Mouse (Mus musculus) ES-Bruce4 (cell line): ENCODE measurements around the gene Cntfr.
"Not testable (repeated sequence)": the region's sequence is repeated elsewhere in the genome, so short reads cannot be mapped to it uniquely, and the experiment has no call there.

Source experiments
- CTCF ChIP-seq: IDR thresholded peaks from one replicate; pipeline ENCODE4 v1.8.1; 2011; ENCODE audit warnings: low read depth, low read length
- EP300 ChIP-seq: IDR thresholded peaks from 2 replicates; pipeline ENCODE4 v1.6.1; 2011; ENCODE audit warnings: low read depth, low read length; ENCODE audit not compliant: insufficient read depth

- TF ChIP-seq CTCF, EP300: not testable (repeated sequence)
Observed at GRCm38 (mm10) chr4:41702226-41702625, 5.3 kb upstream of the Cntfr start.
